Mouse (Mus musculus): ENCODE measurements at regions not wholly inside any gene's neighbourhood (a gene's known extent, or its start where the extent isn't known, plus 50 kb on each side); places are given as distances from the start of the nearest gene placed in this dataset.

DNA sequence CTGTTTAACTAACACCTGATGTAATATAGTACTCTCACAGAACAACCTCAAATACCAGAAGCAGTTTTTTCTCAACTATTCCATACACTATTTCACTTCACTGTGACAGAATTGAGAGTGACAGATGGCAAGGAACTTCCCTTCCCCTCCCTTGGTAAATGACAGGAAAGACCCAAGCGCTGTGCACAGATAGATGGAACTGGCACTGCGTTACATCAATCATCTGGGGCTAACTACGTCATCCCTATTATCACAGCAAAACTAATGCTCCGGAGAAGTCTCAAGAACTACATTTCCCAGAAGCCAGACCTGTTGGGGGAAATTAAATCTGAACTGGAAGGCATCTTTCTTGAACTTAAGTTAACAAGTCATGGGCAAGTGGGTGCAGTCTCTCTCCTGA lies 493.6 kb upstream of the Gm5415 start:
- no peak for ATAC-seq (replicated peaks; ENCODE audit: insufficient number of reproducible peaks, low FRiP score, low TSS enrichment, low read depth)
- no peak overlapping the region for H3K9ac ChIP-seq (replicated peaks; ENCODE audit: low read length)
- WGBS, result 81% methylated on average over 4 of the region's 4 CpGs
- H3K27me3 ChIP-seq (ENCODE audit: control insufficient read depth, insufficient read depth, low read length), result no peaks in the 10 kb centered on the region
- DNase-seq (ENCODE audit: low spot score), result no peak
- no peak overlapping the region for H3K27ac ChIP-seq (replicated peaks; ENCODE audit: low read depth, low read length)
- no peak overlapping the region for H3K4me3 ChIP-seq (ENCODE audit: low read depth, low read length)
- no peaks in the 10 kb centered on the region for H3K4me1 ChIP-seq (ENCODE audit: control insufficient read depth, insufficient read depth, low read length)
- no peak overlapping the region for H3K4me2 ChIP-seq (ENCODE audit: low read depth, low read length)
- H3K36me3 ChIP-seq (replicated peaks; ENCODE audit: control insufficient read depth, insufficient read depth, low read depth, low read length), result no peaks in the 10 kb centered on the region
- no peaks in the 10 kb centered on the region for H3K9me3 ChIP-seq (replicated peaks; ENCODE audit: control insufficient read depth, low read length)

DNA sequence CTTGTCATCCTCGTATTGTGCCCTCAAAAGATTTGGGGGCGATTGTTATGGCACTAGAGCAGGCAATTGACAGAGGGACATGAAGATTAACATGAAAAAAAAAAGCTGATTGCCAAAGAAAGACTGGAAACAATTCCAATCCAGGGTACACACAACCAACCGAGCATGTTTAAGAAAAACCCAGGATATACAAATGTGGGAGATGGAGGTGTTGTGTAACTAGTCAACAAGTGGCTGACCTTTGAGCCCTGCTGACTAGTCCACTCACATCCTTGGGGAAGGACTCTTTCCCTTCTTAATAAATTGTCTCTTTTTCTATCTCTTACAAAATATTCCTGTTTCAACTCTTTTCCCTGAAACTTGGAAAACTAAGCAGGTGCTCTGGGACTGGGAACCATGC lies 484.9 kb upstream of the Gm5415 start:
- WGBS, result 73% methylated on average over 3 of the region's 3 CpGs
- H3K27ac ChIP-seq (replicated peaks; ENCODE audit: low read depth, low read length), result no peak overlapping the region

DNA sequence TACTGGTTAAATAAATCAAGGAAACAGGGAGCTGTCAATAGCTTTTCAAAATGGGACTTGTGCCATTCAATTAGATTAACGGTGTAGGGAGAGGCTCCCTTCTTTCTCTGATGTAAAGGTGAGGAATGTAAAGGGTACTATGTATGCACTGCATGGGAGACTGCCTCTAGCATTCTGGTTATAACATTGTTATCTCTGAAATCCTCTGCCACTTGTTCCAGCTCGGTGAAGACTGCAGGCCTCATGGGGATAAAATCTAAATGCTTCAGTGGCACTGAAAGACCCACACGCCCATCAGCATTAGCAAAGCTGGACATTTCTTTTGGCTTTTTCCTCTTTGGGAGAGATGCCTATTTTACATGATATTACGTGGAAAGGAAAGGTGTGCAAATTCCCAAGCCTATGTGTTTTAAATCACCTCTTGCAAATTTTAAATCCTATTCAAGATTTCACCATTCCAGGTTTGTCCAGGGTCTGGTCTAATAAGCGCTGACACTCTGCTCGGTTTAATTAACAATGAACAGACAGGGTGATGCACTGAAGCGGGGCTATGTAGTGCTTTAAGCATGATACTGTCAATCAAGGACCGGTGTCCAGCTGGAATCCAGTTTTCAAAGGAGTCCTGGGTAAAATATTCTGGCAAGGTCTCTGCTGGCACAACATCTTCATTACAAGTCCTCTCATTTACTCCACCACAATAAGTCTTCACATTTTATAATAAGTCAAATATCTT lies 479.8 kb upstream of the Gm5415 start:
- H3K9ac ChIP-seq (replicated peaks; ENCODE audit: low read length), result no peak overlapping the region
- H3K4me2 ChIP-seq (ENCODE audit: low read depth, low read length), result no peak overlapping the region
- H3K27ac ChIP-seq (replicated peaks; ENCODE audit: low read depth, low read length), result no peak overlapping the region
- ATAC-seq (replicated peaks; ENCODE audit: insufficient number of reproducible peaks, low FRiP score, low TSS enrichment, low read depth), result 0 out of 2 replicates have a peak, but pooled peaks have one; percentile 56
- H3K9me3 ChIP-seq (replicated peaks; ENCODE audit: control insufficient read depth, low read length), result no peaks in the 10 kb centered on the region
- H3K4me1 ChIP-seq (ENCODE audit: control insufficient read depth, insufficient read depth, low read length), result no peaks in the 10 kb centered on the region
- no peak overlapping the region for H3K4me3 ChIP-seq (ENCODE audit: low read depth, low read length)
- no peak for DNase-seq (ENCODE audit: low spot score)
- 57% methylated on average over 8 of the region's 8 CpGs for WGBS
- no peaks in the 10 kb centered on the region for H3K36me3 ChIP-seq (replicated peaks; ENCODE audit: control insufficient read depth, insufficient read depth, low read depth, low read length)
- no peaks in the 10 kb centered on the region for H3K27me3 ChIP-seq (ENCODE audit: control insufficient read depth, insufficient read depth, low read length)

More for the DNA sequence above, 484.9 kb upstream of the Gm5415 start:
- no peak for DNase-seq (ENCODE audit: low spot score)
- Histone ChIP-seq H3K4me1 (ENCODE audit: control insufficient read depth, insufficient read depth, low read length) (no peaks in the 10 kb centered on the region), H3K9me3 (replicated peaks; ENCODE audit: control insufficient read depth, low read length) (no peaks in the 10 kb centered on the region), H3K4me2 (ENCODE audit: low read depth, low read length) (no peak overlapping the region), H3K36me3 (replicated peaks; ENCODE audit: control insufficient read depth, insufficient read depth, low read depth, low read length) (no peaks in the 10 kb centered on the region), H3K4me3 (ENCODE audit: low read depth, low read length) (no peak overlapping the region), H3K9ac (replicated peaks; ENCODE audit: low read length) (no peak overlapping the region), H3K27me3 (ENCODE audit: control insufficient read depth, insufficient read depth, low read length) (no peaks in the 10 kb centered on the region)
- ATAC-seq (replicated peaks; ENCODE audit: insufficient number of reproducible peaks, low FRiP score, low TSS enrichment, low read depth), result no peak

DNA sequence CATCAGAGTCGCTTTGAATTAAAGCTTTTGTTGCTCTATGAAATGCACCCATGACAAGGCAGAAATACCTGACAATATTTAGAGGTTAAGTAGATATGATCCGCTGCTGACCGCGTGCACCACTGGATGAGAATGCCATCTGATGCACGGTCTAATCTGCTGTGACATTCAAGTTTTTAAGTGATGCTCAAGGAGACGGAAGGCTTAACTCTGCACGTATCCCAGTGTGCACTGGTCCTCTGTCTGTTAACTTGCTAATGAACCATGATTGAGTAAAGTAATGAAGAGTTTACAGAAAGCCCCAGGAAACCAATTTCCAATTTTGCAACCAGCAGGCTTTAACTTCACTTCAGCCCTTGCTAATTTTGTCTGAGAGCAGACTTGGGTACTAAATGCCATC lies 478.3 kb upstream of the Gm5415 start:
- ATAC-seq (replicated peaks; ENCODE audit: insufficient number of reproducible peaks, low FRiP score, low TSS enrichment, low read depth), result peak; percentile 73; the same call in 1 of the 2 replicates
- WGBS, result 69% methylated on average over 7 of the region's 7 CpGs

DNA sequence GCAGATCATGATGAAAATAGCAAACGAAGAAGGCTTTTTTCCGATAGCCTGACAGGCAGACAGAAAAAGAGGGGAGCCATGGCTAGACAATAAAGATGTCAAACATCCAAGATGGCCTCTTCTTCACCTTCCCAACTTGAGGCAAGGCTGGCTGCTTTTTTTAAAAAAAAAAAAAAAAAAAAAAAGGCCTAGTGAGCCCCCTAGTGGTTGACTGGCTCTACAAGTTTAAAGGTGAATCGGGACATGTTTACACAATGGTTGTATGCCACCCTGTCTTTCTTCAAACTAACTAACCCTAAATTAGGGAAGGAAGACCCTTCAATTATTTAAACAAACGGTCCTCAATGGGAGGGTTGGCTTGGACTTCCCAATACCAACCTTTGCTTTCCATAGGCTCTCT lies 475.8 kb upstream of the Gm5415 start:
- no peaks in the 10 kb centered on the region for H3K27me3 ChIP-seq (ENCODE audit: control insufficient read depth, insufficient read depth, low read length)
- H3K27ac ChIP-seq (replicated peaks; ENCODE audit: low read depth, low read length), result no peak overlapping the region
- no peak overlapping the region for H3K9ac ChIP-seq (replicated peaks; ENCODE audit: low read length)
- DNase-seq (ENCODE audit: low spot score) (peak; percentile 23), ATAC-seq (replicated peaks; ENCODE audit: insufficient number of reproducible peaks, low FRiP score, low TSS enrichment, low read depth) (no peak)
- no peak overlapping the region for H3K4me2 ChIP-seq (ENCODE audit: low read depth, low read length)
- WGBS, result 81% methylated on average over 4 of the region's 4 CpGs
- no peaks in the 10 kb centered on the region for H3K9me3 ChIP-seq (replicated peaks; ENCODE audit: control insufficient read depth, low read length)
- no peak overlapping the region for H3K4me3 ChIP-seq (ENCODE audit: low read depth, low read length)
- H3K4me1 ChIP-seq (ENCODE audit: control insufficient read depth, insufficient read depth, low read length), result no peaks in the 10 kb centered on the region
- H3K36me3 ChIP-seq (replicated peaks; ENCODE audit: control insufficient read depth, insufficient read depth, low read depth, low read length), result no peaks in the 10 kb centered on the region

More for the DNA sequence above, 478.3 kb upstream of the Gm5415 start:
- no peaks in the 10 kb centered on the region for H3K4me1 ChIP-seq (ENCODE audit: control insufficient read depth, insufficient read depth, low read length)
- no peak overlapping the region for H3K4me3 ChIP-seq (ENCODE audit: low read depth, low read length)
- H3K27ac ChIP-seq (replicated peaks; ENCODE audit: low read depth, low read length), result no peak overlapping the region
- no peaks in the 10 kb centered on the region for H3K9me3 ChIP-seq (replicated peaks; ENCODE audit: control insufficient read depth, low read length)
- no peak for DNase-seq (ENCODE audit: low spot score)
- H3K9ac ChIP-seq (replicated peaks; ENCODE audit: low read length), result no peak overlapping the region
- no peaks in the 10 kb centered on the region for H3K27me3 ChIP-seq (ENCODE audit: control insufficient read depth, insufficient read depth, low read length)
- no peaks in the 10 kb centered on the region for H3K36me3 ChIP-seq (replicated peaks; ENCODE audit: control insufficient read depth, insufficient read depth, low read depth, low read length)
- no peak overlapping the region for H3K4me2 ChIP-seq (ENCODE audit: low read depth, low read length)

DNA sequence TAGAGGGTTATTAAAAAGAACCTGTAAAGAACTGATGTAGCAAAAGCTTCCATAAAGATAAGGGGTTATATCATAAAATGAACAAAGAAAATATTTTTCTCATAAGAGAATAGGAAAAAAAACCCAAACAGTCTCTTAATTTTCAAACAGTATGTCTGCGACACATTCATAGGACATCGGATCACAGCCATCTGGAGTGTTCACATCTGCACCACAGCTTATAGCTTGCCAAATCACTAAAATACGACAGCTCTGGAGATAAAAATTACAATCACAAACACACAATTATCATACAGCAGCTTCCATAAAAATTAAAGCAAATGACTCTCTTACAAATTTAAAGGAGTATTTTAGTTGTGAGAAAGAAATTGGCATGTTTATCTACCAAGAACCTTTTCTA lies 456.9 kb upstream of the Gm5415 start:
- Histone ChIP-seq H3K4me2 (ENCODE audit: low read depth, low read length) (no peak overlapping the region), H3K27ac (replicated peaks; ENCODE audit: low read depth, low read length) (no peak overlapping the region), H3K36me3 (replicated peaks; ENCODE audit: control insufficient read depth, insufficient read depth, low read depth, low read length) (no peaks in the 10 kb centered on the region), H3K4me1 (ENCODE audit: control insufficient read depth, insufficient read depth, low read length) (no peaks in the 10 kb centered on the region), H3K9me3 (replicated peaks; ENCODE audit: control insufficient read depth, low read length) (no peaks in the 10 kb centered on the region), H3K27me3 (ENCODE audit: control insufficient read depth, insufficient read depth, low read length) (no peaks in the 10 kb centered on the region), H3K9ac (replicated peaks; ENCODE audit: low read length) (no peak overlapping the region), H3K4me3 (ENCODE audit: low read depth, low read length) (no peak overlapping the region)
- WGBS, result 92% methylated on average over 3 of the region's 3 CpGs
- ATAC-seq (replicated peaks; ENCODE audit: insufficient number of reproducible peaks, low FRiP score, low TSS enrichment, low read depth), result no peak
- no peak for DNase-seq (ENCODE audit: low spot score)

DNA sequence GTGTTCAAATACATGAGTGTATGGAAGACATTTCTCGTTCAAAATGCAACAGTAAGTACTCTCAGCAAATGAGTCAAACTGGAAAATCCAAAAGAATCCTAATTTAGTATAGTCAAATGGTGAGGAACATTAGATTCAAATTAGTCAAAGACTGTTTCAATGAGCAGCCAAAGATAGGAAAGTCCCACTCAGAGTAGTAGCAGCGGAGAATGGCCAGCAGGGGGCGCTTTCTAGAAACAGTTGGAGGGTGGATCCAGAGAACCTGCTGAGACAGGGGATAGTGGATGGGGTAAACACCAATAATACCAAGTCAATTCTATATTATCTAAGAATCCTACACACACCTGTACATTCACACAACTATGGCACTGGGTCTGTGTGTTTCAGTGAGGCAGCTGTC lies 417.9 kb upstream of the Gm5415 start:
- H3K27me3 ChIP-seq (ENCODE audit: control insufficient read depth, insufficient read depth, low read length), result no peaks in the 10 kb centered on the region
- H3K4me2 ChIP-seq (ENCODE audit: low read depth, low read length), result no peak overlapping the region
- no peaks in the 10 kb centered on the region for H3K9me3 ChIP-seq (replicated peaks; ENCODE audit: control insufficient read depth, low read length)
- 67% methylated on average over 3 of the region's 3 CpGs for WGBS
- no peak overlapping the region for H3K4me3 ChIP-seq (ENCODE audit: low read depth, low read length)
- no peak overlapping the region for H3K9ac ChIP-seq (replicated peaks; ENCODE audit: low read length)
- H3K4me1 ChIP-seq (ENCODE audit: control insufficient read depth, insufficient read depth, low read length), result no peaks in the 10 kb centered on the region
- no peak overlapping the region for H3K27ac ChIP-seq (replicated peaks; ENCODE audit: low read depth, low read length)
- DNase-seq (ENCODE audit: low spot score) (peak; percentile 3), ATAC-seq (replicated peaks; ENCODE audit: insufficient number of reproducible peaks, low FRiP score, low TSS enrichment, low read depth) (no peak)
- no peaks in the 10 kb centered on the region for H3K36me3 ChIP-seq (replicated peaks; ENCODE audit: control insufficient read depth, insufficient read depth, low read depth, low read length)

DNA sequence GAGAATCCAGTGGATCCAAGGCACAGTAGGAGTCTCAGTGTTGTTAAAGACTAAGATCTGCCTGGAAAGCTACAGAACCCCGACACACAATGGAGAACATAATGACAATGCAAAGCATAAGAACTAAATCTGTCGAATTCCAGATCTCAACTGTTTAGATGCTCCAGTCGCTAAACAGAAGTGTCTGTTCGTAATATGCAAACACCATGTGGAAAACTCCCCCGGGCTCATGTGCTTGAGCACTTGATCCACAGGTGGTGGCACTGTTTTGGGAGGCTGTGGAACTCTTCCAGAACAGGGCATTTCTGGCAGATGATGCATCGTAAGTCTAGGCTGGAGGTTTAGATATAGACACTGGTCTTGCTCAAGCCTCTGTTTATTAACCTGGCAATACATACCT lies 412.2 kb upstream of the Gm5415 start:
- H3K27ac ChIP-seq (replicated peaks; ENCODE audit: low read depth, low read length), result no peak overlapping the region
- H3K4me1 ChIP-seq (ENCODE audit: control insufficient read depth, insufficient read depth, low read length), result no peaks in the 10 kb centered on the region
- H3K36me3 ChIP-seq (replicated peaks; ENCODE audit: control insufficient read depth, insufficient read depth, low read depth, low read length), result no peaks in the 10 kb centered on the region
- no peak for ATAC-seq (replicated peaks; ENCODE audit: insufficient number of reproducible peaks, low FRiP score, low TSS enrichment, low read depth)
- H3K27me3 ChIP-seq (ENCODE audit: control insufficient read depth, insufficient read depth, low read length), result no peaks in the 10 kb centered on the region
- no peaks in the 10 kb centered on the region for H3K9me3 ChIP-seq (replicated peaks; ENCODE audit: control insufficient read depth, low read length)
- no peak for DNase-seq (ENCODE audit: low spot score)
- no peak overlapping the region for H3K9ac ChIP-seq (replicated peaks; ENCODE audit: low read length)
- H3K4me3 ChIP-seq (ENCODE audit: low read depth, low read length), result no peak overlapping the region
- no peak overlapping the region for H3K4me2 ChIP-seq (ENCODE audit: low read depth, low read length)
- WGBS, result 85% methylated on average over 6 of the region's 6 CpGs
